ENCODE assay signal across 9 mouse cellular contexts in genomic region chr10:27133135-27133534, GRCm38 (mm10).
A peak's percentile ranks its signal among the peaks of the same experiment; 100 is the strongest.
DNase-seq lines count a peak whose midpoint lies in the region; ATAC-seq and TF ChIP-seq lines count a peak whose summit lies in the region.
"Had no signal": no experiment of that assay in that cellular context is flagged by ENCODE, and none has a peak within 500 bp of the region (broad histone marks: within the 10 kb centered on the region; RNA-seq: fewer than 3 reads in every experiment).

No protein-coding gene starts in this region.

- peak; percentile 36 for DNase-seq in urinary bladder, postnatal 14 days (ENCODE audit: low spot score)
- DNase-seq in urinary bladder, adult 2 months (ENCODE audit: low spot score), result no peak
- DNase-seq in embryo, embryonic 10 days (ENCODE audit: low spot score), result peak; percentile 73
- DNase-seq in heart, postnatal 0 days (ENCODE audit: low spot score), result peak; percentile 73
- peak; percentile 62 for DNase-seq in kidney, postnatal 10 days
- DNase-seq in liver, embryonic 14.5 days (ENCODE audit: low read depth in 3 of 3, low spot score in 3 of 3), result peak in 2 of 3 experiments; percentile 7 to 14
- DNase-seq in retina, embryonic 14.5 days (ENCODE audit: low spot score), result peak; percentile 86
- no peak for DNase-seq in spleen, postnatal 14 days (ENCODE audit: low spot score in 2 of 2)

- peak; percentile 47; the same call in 1 of the 2 replicates for ATAC-seq in heart, postnatal 0 days (ENCODE audit: insufficient read depth, low read depth)
- ATAC-seq in liver, embryonic 14.5 days (ENCODE audit: insufficient read depth), result no peak

- peak; percentile 83 for TF ChIP-seq CTCF in heart, postnatal 0 days (IDR thresholded peaks at IDR 0.05; ENCODE audit: low read depth)
- peak; percentile 45; the same call in 1 of the 2 replicates for TF ChIP-seq CTCF in liver, embryonic 14.5 days (IDR thresholded peaks at IDR 0.05; ENCODE audit: low read depth)

- H3K9ac ChIP-seq in heart, postnatal 0 days (replicated peaks; ENCODE audit: low read depth, low read length), result no peak overlapping the region
- no peak overlapping the region for H3K9ac ChIP-seq in liver, embryonic 14.5 days (replicated peaks)

- no peaks in the 10 kb centered on the region for H3K36me3 ChIP-seq in heart, postnatal 0 days (replicated peaks; ENCODE audit: control insufficient read depth, insufficient read depth, low read length)
- no peaks in the 10 kb centered on the region for H3K36me3 ChIP-seq in liver, embryonic 14.5 days (replicated peaks; ENCODE audit: control insufficient read depth, insufficient read depth, low read depth)

- H3K4me1 ChIP-seq in heart, postnatal 0 days (ENCODE audit: control insufficient read depth, insufficient read depth), result no peaks in the 10 kb centered on the region
- no peaks in the 10 kb centered on the region for H3K4me1 ChIP-seq in liver, embryonic 14.5 days (replicated peaks; ENCODE audit: control insufficient read depth in 2 of 2, insufficient read depth in 2 of 2, low read length in 1 of 2)

- TF ChIP-seq EP300 in heart, postnatal 0 days (IDR thresholded peaks at IDR 0.05; ENCODE audit: low read depth), result no peak
- no peak for TF ChIP-seq EP300 in liver, embryonic 14.5 days (IDR thresholded peaks at IDR 0.05; ENCODE audit: low read depth)

- H3K9me3 ChIP-seq in heart, postnatal 0 days (replicated peaks; ENCODE audit: control insufficient read depth, low read length), result no peaks in the 10 kb centered on the region
- no peaks in the 10 kb centered on the region for H3K9me3 ChIP-seq in liver, embryonic 14.5 days (ENCODE audit: control insufficient read depth, low read length)

- no peak overlapping the region for H3K27ac ChIP-seq in heart, postnatal 0 days (ENCODE audit: low read depth)
- no peak overlapping the region for H3K27ac ChIP-seq in liver, embryonic 14.5 days

- no peaks in the 10 kb centered on the region for H3K27me3 ChIP-seq in heart, postnatal 0 days (ENCODE audit: control insufficient read depth, insufficient read depth, low read length)
- no peaks in the 10 kb centered on the region for H3K27me3 ChIP-seq in liver, embryonic 14.5 days (ENCODE audit: control insufficient read depth, insufficient read depth, low read length)

- no peak overlapping the region for H3K4me2 ChIP-seq in heart, postnatal 0 days (ENCODE audit: low read depth, low read length)
- no peak overlapping the region for H3K4me2 ChIP-seq in liver, embryonic 14.5 days (ENCODE audit: low read depth)

- H3K4me3 ChIP-seq in heart, postnatal 0 days (ENCODE audit: low read depth, low read length), result no peak overlapping the region
- no peak overlapping the region for H3K4me3 ChIP-seq in liver, embryonic 14.5 days (ENCODE audit: insufficient read depth in 1 of 2, low read depth in 2 of 2, low read length in 2 of 2)
- H3K4me3 ChIP-seq: myocyte had no signal

- WGBS in heart, postnatal 0 days, result 13% methylated on average over 1 of the region's 1 CpGs
- WGBS in liver, embryonic 14.5 days (ENCODE audit: insufficient replicate concordance), result 20% methylated on average over 1 of the region's 1 CpGs

Comparison
In these comparisons a context has a peak if more than half of its experiments do, and no peak if none do; other contexts are left out.
1. DNase-seq: peak in urinary bladder, postnatal 14 days (single experiment), embryo, embryonic 10 days (single experiment), heart, postnatal 0 days (single experiment), kidney, postnatal 10 days (single experiment), liver, embryonic 14.5 days (2 of 3) and retina, embryonic 14.5 days (single experiment); none in urinary bladder, adult 2 months (single experiment) and spleen, postnatal 14 days (0 of 2).